In genomic region chr12:3980991-3981349, GRCm38 (mm10) we compare ENCODE assay signal across 7 mouse cellular contexts. TPM values are rescaled to one million over a fixed set of nuclear protein-coding genes. Genes with fewer than 3 reads are reported as not detected.
DNase-seq lines count a peak whose midpoint lies in the region; ATAC-seq and TF ChIP-seq lines count a peak whose summit lies in the region.

No protein-coding gene starts in this region.

- ATAC-seq in lung, embryonic 14.5 days (ENCODE audit: insufficient read depth), result no peak
- ATAC-seq in forebrain, embryonic 11.5 days (replicated peaks; ENCODE audit: low FRiP score), result no peak
- ATAC-seq in neural tube, embryonic 14.5 days (ENCODE audit: low read depth), result peak; percentile 12; the same call in 1 of the 2 replicates

- H3K4me2 ChIP-seq in lung, embryonic 14.5 days, result peak overlapping the region; percentile 85
- H3K4me2 ChIP-seq in forebrain, embryonic 11.5 days (ENCODE audit: low read depth, low read length, severe bottlenecking), result peak overlapping the region; percentile 87; the same call in 1 of the 2 replicates
- peak overlapping the region; percentile 62 for H3K4me2 ChIP-seq in neural tube, embryonic 14.5 days (ENCODE audit: low read depth, low read length)

- peak overlapping the region; percentile 44; the same call in 1 of the 2 replicates for H3K4me3 ChIP-seq in lung, embryonic 14.5 days (ENCODE audit: low read depth, low read length)
- H3K4me3 ChIP-seq in forebrain, embryonic 11.5 days (ENCODE audit: low read depth, low read length), result no peak overlapping the region
- peak overlapping the region; percentile 65 for H3K4me3 ChIP-seq in limb, embryonic 10.5 days
- no peak overlapping the region for H3K4me3 ChIP-seq in neural tube, embryonic 14.5 days (ENCODE audit: low read depth, low read length)

- no peaks in the 10 kb centered on the region for H3K9me3 ChIP-seq in lung, embryonic 14.5 days (ENCODE audit: low read depth, low read length)
- H3K9me3 ChIP-seq in forebrain, embryonic 11.5 days (ENCODE audit: control insufficient read depth, low read length), result no peaks in the 10 kb centered on the region
- H3K9me3 ChIP-seq in limb, embryonic 10.5 days (replicated peaks), result no peaks in the 10 kb centered on the region
- no peaks in the 10 kb centered on the region for H3K9me3 ChIP-seq in neural tube, embryonic 14.5 days (ENCODE audit: control insufficient read depth, low read length)

- H3K27me3 ChIP-seq in lung, embryonic 14.5 days (ENCODE audit: insufficient read depth, low read length), result no peaks in the 10 kb centered on the region
- H3K27me3 ChIP-seq in forebrain, embryonic 11.5 days (ENCODE audit: control insufficient read depth, insufficient read depth, low read length), result no peaks in the 10 kb centered on the region; the same call in 1 of the 2 replicates
- peaks cover 20% of the 10 kb centered on the region for H3K27me3 ChIP-seq in limb, embryonic 10.5 days (ENCODE audit: low read depth, poor library complexity, severe bottlenecking)
- H3K27me3 ChIP-seq in neural tube, embryonic 14.5 days (ENCODE audit: control insufficient read depth, insufficient read depth, low read length), result no peaks in the 10 kb centered on the region

- no peak for TF ChIP-seq CTCF in lung, embryonic 14.5 days (IDR thresholded peaks at IDR 0.05; ENCODE audit: low read depth)

- no peak overlapping the region for H3K27ac ChIP-seq in lung, embryonic 14.5 days (ENCODE audit: low read depth)
- no peak overlapping the region for H3K27ac ChIP-seq in forebrain, embryonic 11.5 days (ENCODE audit: low read depth, low read length)
- H3K27ac ChIP-seq in limb, embryonic 10.5 days, result peak overlapping the region; percentile 68
- H3K27ac ChIP-seq in neural tube, embryonic 14.5 days (ENCODE audit: low read depth, low read length), result no peak overlapping the region

- no peak overlapping the region for H3K9ac ChIP-seq in lung, embryonic 14.5 days
- H3K9ac ChIP-seq in forebrain, embryonic 11.5 days (ENCODE audit: low read length), result no peak overlapping the region; the same call in 1 of the 2 replicates
- H3K9ac ChIP-seq in neural tube, embryonic 14.5 days (replicated peaks; ENCODE audit: low read depth, low read length), result no peak overlapping the region

- 56% methylated on average over 1 of the region's 1 CpGs for WGBS in lung, embryonic 14.5 days
- WGBS in forebrain, embryonic 11.5 days, result 67% methylated on average over 1 of the region's 1 CpGs
- 53% methylated on average over 1 of the region's 1 CpGs for WGBS in limb, embryonic 10.5 days
- 29% methylated on average over 1 of the region's 1 CpGs for WGBS in neural tube, embryonic 14.5 days

- no peaks in the 10 kb centered on the region for H3K36me3 ChIP-seq in lung, embryonic 14.5 days (ENCODE audit: insufficient read depth)
- no peaks in the 10 kb centered on the region; the same call in 1 of the 2 replicates for H3K36me3 ChIP-seq in forebrain, embryonic 11.5 days (ENCODE audit: control insufficient read depth, insufficient read depth, low read length)
- H3K36me3 ChIP-seq in limb, embryonic 10.5 days, result peaks cover 7% of the 10 kb centered on the region; the same call in 1 of the 2 replicates
- H3K36me3 ChIP-seq in neural tube, embryonic 14.5 days (ENCODE audit: control insufficient read depth, insufficient read depth, low read length), result peaks cover 24% of the 10 kb centered on the region

- 0 out of 2 replicates have a peak, but pooled peaks cover 6% of the 10 kb centered on the region for H3K4me1 ChIP-seq in lung, embryonic 14.5 days (ENCODE audit: insufficient read depth)
- peaks cover 4% of the 10 kb centered on the region; the same call in 1 of the 2 replicates for H3K4me1 ChIP-seq in forebrain, embryonic 11.5 days (replicated peaks; ENCODE audit: control insufficient read depth, insufficient read depth, low read length)
- H3K4me1 ChIP-seq in limb, embryonic 10.5 days, result peaks cover 23% of the 10 kb centered on the region
- H3K4me1 ChIP-seq in neural tube, embryonic 14.5 days (ENCODE audit: control insufficient read depth, insufficient read depth, low read length), result peaks cover 9% of the 10 kb centered on the region; the same call in 1 of the 2 replicates

- DNase-seq in lung, embryonic 14.5 days, result no peak
- no peak for DNase-seq in lung, postnatal 10 days
- no peak for DNase-seq in forebrain, embryonic 11.5 days (ENCODE audit: low spot score)
- no peak for DNase-seq in limb, embryonic 10.5 days (ENCODE audit: low spot score)
- no peak for DNase-seq in left cerebral cortex, adult 18-20 months (ENCODE audit: low spot score in 2 of 2)
- DNase-seq in testis, postnatal 10 days (ENCODE audit: low spot score), result no peak

RNA-seq across cellular contexts. Expression of gene Pomc, which starts 26.2 kb away (rescaled TPM):
- 1.6 and 2.5 TPM in 2 replicates for polyA plus RNA-seq in lung, embryonic 14.5 days (2014; fragmentation: Nextera tagmentation; extraction: Ambion mirVana)
- polyA plus RNA-seq in forebrain, embryonic 11.5 days (2014; fragmentation: Nextera tagmentation; extraction: Ambion mirVana), result 6.4 and 7.0 TPM in 2 replicates
- 4.0 and 4.5 TPM in 2 replicates for polyA plus RNA-seq in limb, embryonic 10.5 days (2016; fragmentation: Nextera tagmentation; extraction: Ambion mirVana)
- 4.5 and 4.8 TPM in 2 replicates for polyA plus RNA-seq in neural tube, embryonic 14.5 days (2014; fragmentation: Nextera tagmentation; extraction: Ambion mirVana)
- total RNA-seq in left cerebral cortex, adult 18-20 months (2021), result 1 to 10 TPM; 1.6 to 1.7 TPM

RNA-seq across cellular contexts. Expression of gene Efr3b, which starts 57.7 kb away (rescaled TPM):
- polyA plus RNA-seq in lung, embryonic 14.5 days (2014; fragmentation: Nextera tagmentation; extraction: Ambion mirVana), result 4.1 and 4.6 TPM in 2 replicates
- polyA plus RNA-seq in forebrain, embryonic 11.5 days (2014; fragmentation: Nextera tagmentation; extraction: Ambion mirVana), result 13.7 and 14.4 TPM in 2 replicates
- polyA plus RNA-seq in limb, embryonic 10.5 days (2016; fragmentation: Nextera tagmentation; extraction: Ambion mirVana), result 4.8 and 8.4 TPM in 2 replicates
- 33.1 and 39.8 TPM in 2 replicates for polyA plus RNA-seq in neural tube, embryonic 14.5 days (2014; fragmentation: Nextera tagmentation; extraction: Ambion mirVana)
- total RNA-seq in left cerebral cortex, adult 18-20 months (2021), result 100 to 1,000 TPM; 110 to 114 TPM

Comparison
In these comparisons a context has a peak if more than half of its experiments do, and no peak if none do; other contexts are left out.
1. H3K4me3 ChIP-seq: peak in lung, embryonic 14.5 days (single experiment) and limb, embryonic 10.5 days (single experiment); none in forebrain, embryonic 11.5 days (single experiment) and neural tube, embryonic 14.5 days (single experiment).
2. Peak in every context shown above with its lines, with median percentiles within 50 percentile points of each other: H3K4me2 ChIP-seq.